Mouse (Mus musculus) intestine, embryonic 15.5 days (tissue): ENCODE measurements around the gene Wdr1. TPM values are rescaled to one million over a fixed set of nuclear protein-coding genes. Genes with fewer than 3 reads are reported as not detected.

Experiments used
- ATAC-seq: fragments of 200-750 bp; cut with Nextera tagmentation; 2 replicates; pipeline ENCODE4 v1.8.0; 2017; ENCODE audit warnings: moderate TSS enrichment, moderate library complexity
- H3K27ac ChIP-seq: fragments of 300-500 bp; sonication (generic); 2 replicates; pipeline ENCODE4 v1.5.1; 2015; ENCODE audit warnings: mild to moderate bottlenecking, inconsistent platforms
- H3K27me3 ChIP-seq: fragments of 300-500 bp; sonication (generic); replicated peaks from 2 replicates; pipeline ENCODE4 v1.6.1; 2015; ENCODE audit warnings: inconsistent platforms
- H3K36me3 ChIP-seq: fragments of 300-500 bp; sonication (generic); 2 replicates; pipeline ENCODE4 v1.6.1; 2015; ENCODE audit warnings: inconsistent platforms
- H3K4me1 ChIP-seq: fragments of 300-500 bp; sonication (generic); replicated peaks from 2 replicates; pipeline ENCODE4 v1.6.1; 2015; ENCODE audit warnings: inconsistent platforms
- H3K4me2 ChIP-seq: fragments of 300-500 bp; sonication (generic); replicated peaks from 2 replicates; pipeline ENCODE4 v1.6.1; 2015; ENCODE audit warnings: mild to moderate bottlenecking, inconsistent platforms
- H3K4me3 ChIP-seq: fragments of 300-500 bp; sonication (generic); replicated peaks from 2 replicates; pipeline ENCODE4 v1.5.1; 2015; ENCODE audit warnings: inconsistent platforms
- H3K9ac ChIP-seq: fragments of 300-500 bp; sonication (generic); 2 replicates; pipeline ENCODE4 v1.6.1; 2015; ENCODE audit warnings: inconsistent platforms
- H3K9me3 ChIP-seq: fragments of 300-500 bp; sonication (generic); 2 replicates; pipeline ENCODE4 v1.6.1; 2016; ENCODE audit warnings: inconsistent platforms
- WGBS: fragments of 180-500 bp; shearing (Covaris S2); methylation state at CpG from one replicate; pipeline ENCODE4 v1.1.7; 2015; 5-methylcytosine and 5-hydroxymethylcytosine counted together
- polyA plus RNA-seq: library from polyadenylated mRNA; unstranded; fragments of >200 nt; fragmentation: Nextera tagmentation; extraction: Ambion mirVana; gene quantifications from 2 replicates; pipeline ENCODE4 v1.2.1, GENCODE M21; 2015

The Wdr1 gene
- polyA plus RNA-seq, 1 experiment from 2014 or later = 240 TPM

- no peak for ATAC-seq
- WGBS = 94% methylated on average over 4 of the region's 4 CpGs
- Histone ChIP-seq H3K27me3 (no peaks in the 10 kb centered on the region), H3K9me3 (no peaks in the 10 kb centered on the region), H3K4me3 (no peak overlapping the region), H3K36me3 (peaks cover 80% of the 10 kb centered on the region), H3K9ac (no peak overlapping the region), H3K4me2 (no peak overlapping the region), H3K4me1 (no peaks in the 10 kb centered on the region), H3K27ac (no peak overlapping the region)
Observed at GRCm38 (mm10) chr5:38543496-38544217, 19.4 kb downstream of the Wdr1 start.

GRCm38 (mm10) chr5:38541728-38542127 lies 21.3 kb downstream of the Wdr1 start:
- no peak overlapping the region for H3K4me3 ChIP-seq
- H3K4me1 ChIP-seq = no peaks in the 10 kb centered on the region
- H3K4me2 ChIP-seq = no peak overlapping the region
- peaks cover 79% of the 10 kb centered on the region for H3K36me3 ChIP-seq
- H3K9me3 ChIP-seq = no peaks in the 10 kb centered on the region
- no peaks in the 10 kb centered on the region for H3K27me3 ChIP-seq
- no peak for ATAC-seq
- no peak overlapping the region for H3K9ac ChIP-seq
- 93% methylated on average over 3 of the region's 3 CpGs for WGBS
- H3K27ac ChIP-seq = no peak overlapping the region

GRCm38 (mm10) chr5:38540898-38541297 lies 22.1 kb downstream of the Wdr1 start:
- Histone ChIP-seq H3K4me2 (no peak overlapping the region), H3K4me3 (no peak overlapping the region), H3K27me3 (no peaks in the 10 kb centered on the region), H3K9ac (no peak overlapping the region), H3K9me3 (no peaks in the 10 kb centered on the region), H3K4me1 (no peaks in the 10 kb centered on the region), H3K36me3 (peaks cover 81% of the 10 kb centered on the region), H3K27ac (no peak overlapping the region)
- ATAC-seq = no peak
- WGBS = 95% methylated on average over 1 of the region's 1 CpGs

- no peak for ATAC-seq
- H3K9ac ChIP-seq = no peak overlapping the region
- H3K4me3 ChIP-seq = no peak overlapping the region
- H3K27me3 ChIP-seq = no peaks in the 10 kb centered on the region
- H3K4me1 ChIP-seq = no peaks in the 10 kb centered on the region
- H3K4me2 ChIP-seq = no peak overlapping the region
- H3K36me3 ChIP-seq = peaks cover 82% of the 10 kb centered on the region
- H3K27ac ChIP-seq = no peak overlapping the region
- H3K9me3 ChIP-seq = no peaks in the 10 kb centered on the region
- WGBS = 88% methylated on average over 8 of the region's 8 CpGs
Observed at GRCm38 (mm10) chr5:38538508-38538907, 24.5 kb downstream of the Wdr1 start.

- no peak overlapping the region for H3K4me2 ChIP-seq
- H3K4me3 ChIP-seq = no peak overlapping the region
- no peaks in the 10 kb centered on the region for H3K4me1 ChIP-seq
- ATAC-seq = no peak
- no peaks in the 10 kb centered on the region for H3K9me3 ChIP-seq
- no peaks in the 10 kb centered on the region for H3K27me3 ChIP-seq
- peaks cover 82% of the 10 kb centered on the region for H3K36me3 ChIP-seq
- no peak overlapping the region for H3K9ac ChIP-seq
- no peak overlapping the region for H3K27ac ChIP-seq
- 91% methylated on average over 4 of the region's 4 CpGs for WGBS
Observed at GRCm38 (mm10) chr5:38537845-38538244, 25.2 kb downstream of the Wdr1 start.

- Histone ChIP-seq H3K9me3 (no peaks in the 10 kb centered on the region), H3K36me3 (peaks cover 86% of the 10 kb centered on the region), H3K27me3 (no peaks in the 10 kb centered on the region), H3K27ac (no peak overlapping the region), H3K4me3 (no peak overlapping the region), H3K4me1 (no peaks in the 10 kb centered on the region), H3K9ac (no peak overlapping the region), H3K4me2 (no peak overlapping the region)
- 90% methylated on average over 3 of the region's 3 CpGs for WGBS
- no peak for ATAC-seq
Observed at GRCm38 (mm10) chr5:38536822-38537221, 26.2 kb downstream of the Wdr1 start.

GRCm38 (mm10) chr5:38532084-38532483 lies 30.9 kb downstream of the Wdr1 start:
- no peaks in the 10 kb centered on the region for H3K4me1 ChIP-seq
- H3K9me3 ChIP-seq = no peaks in the 10 kb centered on the region
- no peak for ATAC-seq
- no peak overlapping the region for H3K9ac ChIP-seq
- no peaks in the 10 kb centered on the region for H3K27me3 ChIP-seq
- H3K36me3 ChIP-seq = peaks cover 80% of the 10 kb centered on the region
- no peak overlapping the region for H3K27ac ChIP-seq
- 85% methylated on average over 4 of the region's 4 CpGs for WGBS
- H3K4me2 ChIP-seq = no peak overlapping the region
- no peak overlapping the region for H3K4me3 ChIP-seq

GRCm38 (mm10) chr5:38529724-38530428 lies 33.1 kb downstream of the Wdr1 start:
- H3K9ac ChIP-seq = no peak overlapping the region
- WGBS = 79% methylated on average over 6 of the region's 6 CpGs
- 0 out of 2 replicates have a peak, but pooled peaks have one; percentile 29 for ATAC-seq

GRCm38 (mm10) chr5:38522977-38523376 lies 40.0 kb downstream of the Wdr1 start:
- 93% methylated on average over 5 of the region's 5 CpGs for whole genome bisulfite sequencing
- ATAC-seq = no peak
- peaks cover 15% of the 10 kb centered on the region for H3K36me3 ChIP-seq
- H3K4me2 ChIP-seq = no peak overlapping the region
- H3K27me3 ChIP-seq = no peaks in the 10 kb centered on the region
- H3K4me3 ChIP-seq = no peak overlapping the region
- no peak overlapping the region for H3K27ac ChIP-seq
- no peaks in the 10 kb centered on the region for H3K4me1 ChIP-seq
- H3K9ac ChIP-seq = no peak overlapping the region
- no peaks in the 10 kb centered on the region for H3K9me3 ChIP-seq

More at GRCm38 (mm10) chr5:38529724-38530428, 33.1 kb downstream of the Wdr1 start:
- Histone ChIP-seq H3K4me1 (no peaks in the 10 kb centered on the region), H3K9me3 (no peaks in the 10 kb centered on the region), H3K36me3 (peaks cover 67% of the 10 kb centered on the region), H3K27me3 (no peaks in the 10 kb centered on the region), H3K4me3 (no peak overlapping the region), H3K27ac (no peak overlapping the region), H3K4me2 (no peak overlapping the region)

- Histone ChIP-seq H3K36me3 (peaks cover 2% of the 10 kb centered on the region; the same call in 1 of the 2 replicates), H3K27ac (no peak overlapping the region), H3K27me3 (no peaks in the 10 kb centered on the region), H3K4me1 (no peaks in the 10 kb centered on the region), H3K9ac (no peak overlapping the region), H3K9me3 (no peaks in the 10 kb centered on the region), H3K4me3 (no peak overlapping the region), H3K4me2 (no peak overlapping the region)
- 57% methylated on average over 1 of the region's 1 CpGs for WGBS
- no peak for ATAC-seq
Observed at GRCm38 (mm10) chr5:38520838-38521237, 42.2 kb downstream of the Wdr1 start.

- no peaks in the 10 kb centered on the region for H3K36me3 ChIP-seq
- H3K4me2 ChIP-seq = no peak overlapping the region
- no peak overlapping the region for H3K27ac ChIP-seq
- H3K4me3 ChIP-seq = no peak overlapping the region
- H3K9me3 ChIP-seq = no peaks in the 10 kb centered on the region
- H3K27me3 ChIP-seq = no peaks in the 10 kb centered on the region
- H3K9ac ChIP-seq = no peak overlapping the region
- WGBS = 50% methylated on average over 6 of the region's 6 CpGs
- no peak for ATAC-seq
- no peaks in the 10 kb centered on the region for H3K4me1 ChIP-seq
Observed at GRCm38 (mm10) chr5:38516267-38516666, 46.8 kb downstream of the Wdr1 start.

- no peak overlapping the region for H3K4me3 ChIP-seq
- H3K27ac ChIP-seq = no peak overlapping the region
- H3K27me3 ChIP-seq = no peaks in the 10 kb centered on the region
- no peaks in the 10 kb centered on the region for H3K4me1 ChIP-seq
- H3K9ac ChIP-seq = no peak overlapping the region
- no peaks in the 10 kb centered on the region for H3K9me3 ChIP-seq
- WGBS = 13% methylated on average over 2 of the region's 2 CpGs
- ATAC-seq = no peak
- H3K36me3 ChIP-seq = no peaks in the 10 kb centered on the region
- H3K4me2 ChIP-seq = no peak overlapping the region
Observed at GRCm38 (mm10) chr5:38512991-38513390, 50.0 kb downstream of the Wdr1 start.

- no peaks in the 10 kb centered on the region for H3K4me1 ChIP-seq
- 76% methylated on average over 4 of the region's 4 CpGs for WGBS
- no peaks in the 10 kb centered on the region for H3K36me3 ChIP-seq
- H3K27ac ChIP-seq = no peak overlapping the region
- H3K4me2 ChIP-seq = no peak overlapping the region
- H3K9ac ChIP-seq = no peak overlapping the region
- no peaks in the 10 kb centered on the region for H3K27me3 ChIP-seq
- no peak overlapping the region for H3K4me3 ChIP-seq
- ATAC-seq = peak; percentile 66; the same call in 1 of the 2 replicates
- no peaks in the 10 kb centered on the region for H3K9me3 ChIP-seq
Observed at GRCm38 (mm10) chr5:38509568-38509967, 53.5 kb downstream of the Wdr1 start.
